Mouse (Mus musculus) layer of hippocampus, adult 9-10 months (tissue): ENCODE measurements around the gene Stoml3.

Source experiments
- DNase-seq: peaks from one replicate; pipeline ENCODE4 v3.0.0; 2022; ENCODE audit warnings: low spot score

Stoml3 gene

DNA sequence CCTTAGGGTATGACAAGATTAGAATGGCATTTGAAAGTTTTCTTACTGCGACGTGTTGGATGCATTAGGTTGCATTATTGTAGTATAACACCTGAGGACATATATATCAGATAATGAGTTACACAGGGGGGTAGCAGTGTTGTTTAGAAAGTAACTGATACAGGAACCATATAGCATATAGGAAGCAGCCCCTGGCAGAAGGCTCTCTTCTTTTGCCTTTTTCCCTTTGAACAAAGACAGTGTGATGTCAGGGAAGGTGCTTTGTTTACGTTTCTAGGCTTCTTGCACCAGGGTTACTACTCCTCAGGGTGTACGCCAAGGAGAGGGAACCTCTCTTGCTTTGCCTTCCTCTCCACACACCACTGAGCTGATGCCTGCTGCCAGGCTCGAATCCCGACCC lies at the start of gene Stoml3:
TSS of gene Stoml3 (plus strand) at position 301 of the 400 bp plus-strand sequence.
- no peak for DNase-seq

DNA sequence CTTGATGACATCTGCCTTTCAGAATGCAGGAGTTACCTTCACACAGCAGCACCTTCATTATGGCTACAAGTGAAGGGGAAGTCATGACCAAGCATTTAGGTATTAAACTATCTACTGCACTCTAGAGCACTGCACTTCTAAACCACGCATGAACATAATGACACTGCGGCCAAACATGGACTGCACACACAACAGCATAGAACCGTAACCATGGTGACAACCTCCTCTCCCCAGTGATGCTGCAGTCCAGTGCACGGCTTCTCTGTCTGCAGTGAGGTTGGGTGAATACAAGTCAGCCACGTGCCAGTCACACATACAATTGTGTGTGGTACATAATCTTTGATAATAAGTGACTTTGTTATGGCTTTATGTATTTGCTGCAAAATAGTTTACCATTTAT lies 42.9 kb upstream of the Stoml3 start:
- DNase-seq = no peak

DNA sequence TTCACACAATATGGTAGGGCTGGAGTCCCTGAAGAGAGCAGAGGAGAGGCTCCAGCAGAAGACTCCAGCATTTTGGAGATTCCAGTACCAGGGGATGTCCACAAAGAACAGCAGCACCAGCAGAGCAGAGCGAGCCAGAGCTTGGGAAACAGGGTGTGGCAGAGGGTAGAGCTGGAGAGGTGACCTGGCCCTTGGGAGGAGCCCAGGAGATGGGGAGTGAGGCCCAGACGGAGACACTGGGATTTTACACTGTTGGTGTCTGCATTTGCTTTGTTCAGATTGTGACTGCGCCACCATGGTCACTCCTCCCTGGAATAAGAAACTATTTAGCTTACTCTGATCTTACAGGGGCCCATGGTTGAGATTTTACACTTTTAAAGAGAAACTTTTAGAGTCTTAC lies 41.7 kb upstream of the Stoml3 start:
- no peak for DNase-seq

DNA sequence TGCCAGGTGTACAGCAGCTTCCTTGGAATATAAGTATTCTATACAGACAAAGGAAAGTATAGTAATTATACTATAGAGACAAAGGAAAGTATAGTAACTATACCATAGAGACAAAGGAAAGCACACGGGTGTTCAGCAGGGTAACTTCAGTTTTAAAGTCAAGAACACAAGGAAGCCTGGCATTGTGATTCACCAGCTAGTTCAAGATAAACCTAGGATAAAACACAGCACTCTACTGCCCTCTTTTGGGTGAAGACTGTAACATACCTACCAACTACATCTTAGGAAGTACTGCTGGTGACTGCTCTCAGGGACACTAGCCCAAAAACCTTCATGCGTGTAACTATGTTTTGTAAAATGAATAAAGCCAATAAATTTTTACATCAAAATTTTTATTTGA lies 40.2 kb upstream of the Stoml3 start:
- peak; percentile 79 for DNase-seq

DNA sequence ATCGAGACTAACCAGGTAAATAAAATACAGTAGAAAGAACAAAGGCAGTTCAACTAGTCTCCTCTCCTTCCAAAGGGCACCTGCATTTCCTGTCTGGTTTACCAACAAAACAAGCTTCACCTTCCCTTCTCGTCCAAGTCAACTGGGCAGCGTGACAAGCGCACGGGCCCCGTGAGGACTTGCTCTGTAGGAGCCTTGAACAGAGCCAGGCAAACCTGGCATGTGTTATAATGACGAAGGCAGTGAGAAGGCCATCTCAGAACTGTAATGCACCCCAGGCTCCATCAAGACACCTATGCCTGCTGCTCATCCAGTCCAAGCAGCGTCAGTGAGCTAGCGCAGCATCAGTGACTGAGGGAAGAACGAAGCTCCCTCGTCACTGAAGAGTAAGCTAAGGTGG lies 37.8 kb upstream of the Stoml3 start:
- no peak for DNase-seq

DNA sequence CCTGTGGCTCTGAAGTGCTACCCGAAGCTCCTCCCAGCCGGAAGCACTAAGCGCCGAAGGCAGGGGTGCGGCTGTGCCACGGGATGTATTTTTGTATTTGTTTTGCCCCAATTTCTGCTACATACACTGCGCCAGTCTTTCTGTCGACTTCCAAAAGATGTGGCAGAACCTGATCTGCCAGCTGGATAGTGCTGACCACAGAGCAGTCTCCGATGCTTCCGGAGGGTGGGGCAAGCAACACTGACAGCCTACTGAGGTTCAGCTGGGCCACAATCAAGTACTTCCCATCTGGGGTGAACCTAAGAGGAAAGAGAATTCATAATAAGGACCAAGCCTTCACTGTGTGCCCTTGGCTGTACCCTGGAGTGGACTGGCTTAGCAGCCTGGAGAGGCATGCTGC lies 36.1 kb upstream of the Stoml3 start:
- no peak for DNase-seq

DNA sequence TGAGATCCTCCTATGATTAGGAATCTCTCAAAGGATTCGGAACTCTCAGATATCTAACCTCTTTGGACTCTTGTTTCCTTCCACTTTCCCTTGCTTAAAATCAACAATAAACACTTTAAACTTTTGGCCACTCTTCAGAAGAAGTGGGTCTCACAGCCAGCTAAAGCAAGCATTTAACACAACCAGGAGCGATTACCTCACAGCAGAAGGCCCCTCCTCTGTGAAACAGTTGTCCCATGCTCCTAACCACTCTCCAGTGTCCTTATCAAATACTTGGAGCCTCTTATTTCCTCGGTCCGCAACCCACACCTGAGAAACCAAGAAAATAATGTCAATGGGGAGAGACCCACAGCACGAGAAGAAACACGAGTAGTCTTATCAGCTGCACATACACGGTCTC lies 35.1 kb upstream of the Stoml3 start:
- DNase-seq = no peak

DNA sequence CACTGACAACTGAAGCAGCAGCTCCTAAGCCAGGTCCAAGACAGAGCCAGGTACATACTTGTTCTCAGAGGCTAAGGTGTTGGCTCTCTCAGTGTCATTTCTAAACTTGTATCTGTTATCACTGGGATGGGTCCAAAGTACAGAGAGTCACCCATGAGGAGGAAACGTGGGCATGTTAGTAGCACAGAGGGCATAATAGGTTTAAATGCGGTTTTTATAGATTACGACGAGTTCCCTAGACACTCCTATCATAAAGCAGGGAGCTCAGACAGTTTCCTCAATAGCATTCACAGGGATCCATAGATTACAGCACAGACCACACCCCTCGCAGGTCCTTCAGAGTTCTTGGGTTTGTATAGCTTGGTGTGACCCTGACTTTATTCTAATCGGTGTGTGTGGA lies 34.4 kb upstream of the Stoml3 start:
- no peak for DNase-seq

DNA sequence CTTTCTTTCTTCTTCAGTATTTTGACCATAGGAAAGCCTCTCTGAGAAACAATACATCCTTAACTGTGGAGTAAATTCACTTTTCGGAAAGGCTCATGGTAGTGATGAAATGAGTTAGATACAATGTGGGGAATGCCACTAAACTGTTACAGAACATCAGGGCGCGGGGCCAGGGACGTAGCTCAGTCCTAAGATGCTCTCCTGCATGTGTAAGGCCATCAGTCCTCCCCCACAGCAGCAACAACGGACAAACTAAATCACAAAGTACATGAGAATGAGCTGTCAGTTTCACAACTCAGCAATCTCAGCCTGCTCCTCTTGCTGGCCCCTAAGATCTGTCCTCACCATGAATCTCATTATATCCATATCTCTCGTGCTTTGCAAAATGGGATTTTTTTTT lies 33.9 kb upstream of the Stoml3 start:
- DNase-seq = no peak

DNA sequence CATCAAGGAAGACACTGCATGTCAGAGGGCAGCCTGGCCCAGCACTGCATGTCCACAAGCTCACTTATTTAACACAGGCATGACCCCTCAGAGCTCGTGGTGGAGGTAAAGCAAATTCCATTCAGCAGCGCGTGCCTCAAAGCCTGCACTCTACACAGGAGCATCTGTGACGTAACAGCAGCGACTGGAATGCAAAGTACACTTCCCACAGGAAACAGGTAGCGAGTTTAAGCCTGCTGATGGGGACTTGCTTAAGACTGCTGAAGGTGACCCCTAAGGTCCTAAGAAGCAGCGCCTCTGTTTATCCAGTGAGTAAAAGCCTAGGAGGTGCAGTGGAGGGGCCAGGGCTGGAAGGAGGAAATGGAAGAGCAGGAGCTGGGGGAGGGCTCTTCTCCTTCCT lies 33.5 kb upstream of the Stoml3 start:
- DNase-seq = no peak

DNA sequence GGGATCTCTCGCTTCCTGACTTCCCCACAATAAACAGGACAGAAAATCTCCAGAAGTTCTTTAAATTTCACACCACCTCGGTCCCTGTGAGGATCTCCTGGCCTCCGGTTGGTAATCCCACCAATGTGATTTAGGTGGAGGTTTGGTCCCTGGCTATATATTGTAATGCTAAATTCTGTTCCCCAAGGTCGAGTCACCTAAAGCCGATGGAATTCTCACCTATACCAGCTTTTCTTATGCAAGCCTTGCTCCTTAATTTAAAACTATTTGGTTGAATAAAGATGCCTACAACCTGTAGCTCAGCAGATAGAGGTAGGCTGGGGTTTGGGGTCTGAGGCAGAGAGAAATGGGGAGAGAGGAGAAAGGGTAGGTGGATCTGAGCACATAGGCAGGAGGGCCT lies 30.7 kb upstream of the Stoml3 start:
- DNase-seq = no peak

DNA sequence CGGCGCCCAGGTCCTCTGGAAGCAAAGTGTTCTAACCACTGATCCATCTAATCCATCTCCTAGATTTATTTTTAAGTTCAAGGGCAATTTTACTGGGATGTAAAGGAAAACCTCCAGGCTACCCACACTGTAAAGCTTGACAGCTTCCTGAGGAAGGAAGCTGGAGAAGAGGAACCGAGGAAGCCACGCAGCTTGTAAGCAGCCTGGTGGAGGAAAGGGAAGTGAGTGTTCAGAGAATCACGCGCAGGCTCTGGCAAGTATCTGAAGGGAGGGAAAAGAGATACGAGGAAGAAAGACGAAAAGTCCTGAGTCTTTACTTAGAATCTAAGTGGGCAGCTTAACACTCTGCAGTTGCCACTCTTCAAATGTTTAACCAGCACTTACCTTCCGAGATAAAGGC lies 28.3 kb upstream of the Stoml3 start:
- no peak for DNase-seq

DNA sequence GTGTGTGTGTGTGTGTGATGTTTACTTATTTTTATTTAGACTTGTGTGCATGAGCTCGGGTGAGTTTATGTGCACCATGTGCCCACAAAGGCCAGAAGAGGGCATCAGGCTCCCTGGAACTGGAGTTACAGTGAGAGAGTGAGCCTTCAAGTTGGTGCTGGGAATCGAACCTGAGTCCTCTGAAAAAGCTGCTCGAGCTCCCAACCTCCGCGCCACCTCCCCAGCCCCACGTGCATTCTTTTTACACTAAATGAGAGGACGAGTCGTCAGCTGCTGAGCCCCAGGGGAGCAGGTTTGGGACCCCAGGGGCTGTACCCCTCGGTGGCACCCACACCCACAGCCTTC lies 25.8 kb upstream of the Stoml3 start:
- DNase-seq = no peak

DNA sequence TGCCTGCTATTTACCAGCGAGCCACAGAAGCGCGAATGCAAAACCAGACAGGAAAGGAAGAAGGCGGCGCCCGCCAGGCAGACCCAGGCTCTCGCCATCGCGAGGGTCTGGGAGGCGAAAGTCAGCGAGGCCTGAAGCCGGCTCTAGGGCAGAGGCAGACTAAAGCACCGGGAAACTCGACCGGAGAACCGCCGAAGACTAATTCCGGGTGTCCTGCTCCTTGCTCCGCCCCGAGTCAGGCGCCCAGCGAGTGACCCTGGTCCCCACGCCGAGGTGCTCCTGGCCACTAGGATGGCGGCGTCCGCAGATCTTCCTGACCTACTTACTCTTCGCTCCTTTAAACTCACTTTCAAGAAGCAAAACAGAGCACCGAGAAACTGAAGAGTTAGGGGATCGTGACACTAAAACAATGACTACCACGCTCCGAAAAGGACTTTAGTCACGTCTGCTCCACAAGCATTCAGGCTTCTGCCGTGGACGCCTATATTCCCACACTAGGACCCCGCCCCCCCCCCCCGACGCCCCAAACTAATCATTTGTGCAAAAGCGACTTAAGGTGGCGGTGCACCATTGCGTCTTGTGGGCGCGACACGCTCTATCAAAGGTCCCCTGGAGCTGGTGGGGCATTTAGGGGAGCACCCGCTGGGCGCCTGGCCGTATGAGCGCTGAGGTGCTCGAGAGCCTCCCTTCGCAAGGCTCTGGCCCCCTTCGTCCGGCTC lies 25.2 kb upstream of the Stoml3 start, which contains the start of the genes Nhlrc3 and Proser1:
TSS of gene Nhlrc3 (minus strand) at position 287 of the 719 bp plus-strand sequence.
TSS of gene Proser1 (plus strand) at position 621 of the 719 bp plus-strand sequence.
- DNase-seq = peak; percentile 89

DNA sequence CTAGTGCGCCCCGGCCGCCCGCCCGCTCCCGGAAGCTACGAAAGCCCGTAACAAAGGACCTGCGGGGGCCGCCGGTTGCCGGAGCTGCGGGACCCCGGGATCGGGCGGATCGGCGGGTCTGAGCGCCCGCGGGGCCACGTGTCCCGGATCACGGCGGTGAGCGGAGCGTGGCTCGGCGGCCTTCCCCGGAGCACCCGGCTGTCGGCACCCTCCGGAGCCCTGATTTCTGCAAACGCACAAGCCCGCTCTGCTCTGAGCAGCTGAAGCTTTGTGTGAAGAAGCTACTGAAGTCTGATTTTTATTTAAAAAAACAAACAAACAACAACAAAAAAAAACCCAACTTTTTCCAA lies 24.7 kb upstream of the Stoml3 start:
- no peak for DNase-seq

DNA sequence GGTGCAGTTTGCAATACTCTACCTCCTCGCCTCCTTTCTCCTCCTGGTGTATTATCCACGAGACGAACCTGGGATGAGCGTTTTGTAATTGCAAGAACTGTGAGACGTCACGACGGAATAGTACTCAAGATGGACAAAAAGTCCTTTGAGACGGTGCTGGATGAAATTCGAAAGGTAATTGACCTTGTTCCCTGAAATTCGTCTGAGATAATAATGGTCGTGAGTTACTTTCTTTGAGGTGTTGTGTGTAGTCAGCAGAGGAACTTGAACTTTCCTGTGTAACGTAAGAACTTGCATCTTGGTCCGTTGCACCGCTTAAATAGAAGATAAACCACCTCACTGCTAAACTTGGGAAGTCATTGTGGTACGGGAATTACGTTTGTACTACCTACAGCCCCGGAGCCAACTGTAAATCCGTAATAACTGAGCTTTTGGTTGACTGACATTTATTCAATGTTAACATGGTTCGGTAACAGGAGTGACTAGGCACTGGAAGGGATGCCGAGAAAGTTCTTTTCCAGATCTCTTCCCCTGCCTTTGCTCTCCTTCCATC lies 24.2 kb upstream of the Stoml3 start:
- no peak for DNase-seq

DNA sequence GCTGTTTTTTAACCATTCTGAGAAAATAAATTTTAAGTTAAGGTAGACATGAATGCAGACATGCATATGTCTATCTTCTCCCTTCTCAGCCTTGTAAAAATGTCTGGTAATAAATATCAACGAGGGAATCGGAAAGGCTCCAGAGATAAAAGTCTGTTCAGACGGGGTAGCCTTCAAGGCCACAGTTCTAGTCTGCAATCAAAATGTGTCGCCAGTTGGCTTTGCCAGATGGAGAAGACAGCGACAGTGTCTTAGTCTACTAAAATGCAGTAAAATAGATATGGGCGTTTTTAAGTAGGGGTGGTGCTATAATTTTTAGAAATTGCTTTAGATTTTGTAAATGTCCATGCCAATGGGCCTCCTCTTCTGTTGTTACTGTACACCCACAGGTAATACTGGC lies 23.1 kb upstream of the Stoml3 start:
- no peak for DNase-seq

DNA sequence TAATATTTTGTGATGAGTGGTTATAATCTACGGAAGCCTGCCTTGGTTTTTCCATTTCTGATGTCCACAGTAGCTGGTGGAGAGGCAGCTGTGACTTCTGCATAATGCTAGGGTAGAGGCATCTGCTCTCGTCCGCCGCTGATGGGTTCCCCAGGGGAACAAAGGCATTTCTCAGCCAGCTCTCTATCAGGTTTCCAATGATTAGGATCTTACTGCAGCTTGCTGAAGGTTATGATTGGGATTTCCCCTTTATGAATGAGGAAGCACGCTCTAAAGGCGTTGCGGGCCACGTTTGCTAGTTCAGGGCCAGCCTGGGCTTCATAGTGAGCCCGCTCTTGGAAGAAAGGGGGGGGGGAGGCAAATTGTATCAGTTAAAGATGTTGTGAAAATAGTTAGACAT lies 22.0 kb upstream of the Stoml3 start:
- DNase-seq = no peak

DNA sequence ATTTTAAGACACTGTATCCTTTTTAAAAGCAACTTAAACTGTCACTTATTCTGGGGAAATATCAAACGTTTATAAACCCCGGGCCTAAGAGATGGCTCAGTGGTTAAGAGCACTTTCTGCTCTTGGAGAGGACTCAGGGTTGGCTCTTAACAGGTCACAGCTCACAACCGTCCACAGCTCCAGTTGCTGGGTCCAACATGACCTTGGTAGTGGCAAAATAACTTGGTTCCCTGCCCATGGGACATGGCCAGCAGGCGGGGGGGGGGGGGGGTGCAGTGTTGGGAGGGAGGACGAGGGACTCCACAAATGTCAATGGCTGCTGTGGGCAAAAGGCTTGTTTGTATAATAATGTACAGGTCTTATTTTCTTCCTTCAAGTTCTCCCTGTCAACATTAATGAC lies 21.1 kb upstream of the Stoml3 start:
- no peak for DNase-seq

DNA sequence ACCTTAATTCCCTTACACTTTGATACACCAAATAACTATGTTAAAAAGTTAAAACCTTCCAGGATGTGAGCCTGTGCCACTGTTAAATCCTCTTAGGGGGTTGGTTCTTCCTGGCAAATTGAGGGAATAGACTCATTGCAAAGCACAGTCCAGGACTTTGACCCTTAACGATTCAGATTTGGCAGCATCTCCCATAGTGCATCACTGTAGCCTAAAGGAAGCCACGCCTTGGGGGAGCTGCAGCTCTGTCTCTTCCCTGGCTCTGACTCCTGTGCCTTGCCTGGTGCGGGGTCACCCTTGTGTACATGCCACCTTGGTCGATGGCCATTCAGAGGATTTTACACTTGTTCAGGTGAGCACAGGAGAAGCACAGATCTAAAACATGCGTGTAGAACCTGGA lies 18.8 kb upstream of the Stoml3 start:
- no peak for DNase-seq

DNA sequence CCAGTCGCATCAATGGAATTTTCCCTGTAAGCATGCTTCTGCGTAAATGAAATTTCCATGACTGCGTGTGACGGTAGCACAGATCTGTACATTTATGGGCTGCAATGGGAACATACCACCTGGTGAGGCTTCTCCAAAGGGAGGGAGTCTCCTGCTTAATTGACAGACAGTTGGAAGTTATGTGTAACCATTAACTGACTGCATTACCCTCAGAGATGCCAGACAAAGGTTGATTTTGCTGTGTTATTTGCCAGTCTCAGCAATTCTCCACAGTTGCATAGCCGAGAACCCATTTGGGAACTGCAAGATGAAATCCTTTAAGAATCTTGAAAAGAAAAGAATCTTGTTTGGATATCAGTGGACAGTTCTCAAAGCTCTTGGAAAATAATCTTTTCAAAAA lies 16.4 kb upstream of the Stoml3 start:
- DNase-seq = no peak

DNA sequence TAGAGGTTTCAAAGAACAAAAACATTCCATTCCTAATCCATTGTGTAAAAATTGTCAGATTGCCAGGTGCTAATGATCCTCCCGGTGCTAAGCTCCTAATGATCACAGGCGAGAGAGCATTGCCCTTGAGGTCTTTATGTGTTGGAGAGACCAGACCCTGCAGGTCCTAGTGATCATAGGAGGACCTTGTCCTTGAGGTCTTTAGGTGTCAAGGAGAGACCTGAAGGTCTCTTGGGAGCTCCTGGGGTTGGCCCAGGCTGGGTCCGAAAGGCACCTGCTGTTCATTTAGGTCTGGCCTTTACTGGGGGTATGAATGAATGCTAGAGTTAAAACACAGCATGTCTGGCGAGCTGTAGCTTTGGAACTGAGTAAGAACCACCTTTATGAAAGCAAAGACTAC lies 14.3 kb upstream of the Stoml3 start:
- no peak for DNase-seq

DNA sequence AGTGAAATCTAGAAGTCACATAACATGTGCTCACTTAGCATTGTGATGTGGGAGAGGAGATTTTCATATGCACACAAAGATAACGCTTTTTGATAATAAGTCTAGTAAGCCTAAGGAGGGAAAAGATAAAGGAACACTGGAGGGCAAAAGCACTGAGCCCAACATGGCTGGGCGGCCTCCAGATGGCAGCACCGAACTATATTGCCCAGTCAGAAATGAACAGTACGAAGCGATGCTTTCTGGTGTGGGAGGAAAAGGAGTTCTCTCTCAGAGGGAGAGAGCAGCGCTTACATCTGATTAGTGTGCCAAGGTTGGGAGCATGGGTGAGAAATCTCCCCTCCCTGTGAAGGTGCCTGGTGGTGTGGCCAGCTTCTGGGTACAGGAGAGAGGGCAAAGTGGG lies 12.6 kb upstream of the Stoml3 start:
- DNase-seq = no peak

DNA sequence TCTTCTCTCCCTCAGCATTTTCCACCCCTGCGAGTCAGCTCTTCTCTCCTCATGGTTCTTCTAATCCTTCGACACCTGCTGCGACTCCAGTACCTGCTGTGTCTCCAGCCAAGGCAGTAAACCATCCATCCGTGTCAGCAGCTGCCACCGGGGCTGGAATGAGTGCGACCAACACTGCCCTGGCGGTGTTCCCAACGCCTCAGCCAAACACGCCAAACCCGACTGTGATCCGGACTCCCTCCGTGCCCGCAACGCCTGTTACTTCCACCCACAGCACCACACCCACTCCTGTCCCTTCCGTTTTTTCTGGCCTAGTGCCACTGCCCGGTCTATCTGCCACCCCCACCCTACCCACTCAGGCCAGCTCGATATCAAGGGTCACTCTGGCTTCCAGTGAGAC lies 11.0 kb upstream of the Stoml3 start:
- no peak for DNase-seq
